34 mouse cellular contexts compared by ENCODE assay signal in the genomic region with DNA sequence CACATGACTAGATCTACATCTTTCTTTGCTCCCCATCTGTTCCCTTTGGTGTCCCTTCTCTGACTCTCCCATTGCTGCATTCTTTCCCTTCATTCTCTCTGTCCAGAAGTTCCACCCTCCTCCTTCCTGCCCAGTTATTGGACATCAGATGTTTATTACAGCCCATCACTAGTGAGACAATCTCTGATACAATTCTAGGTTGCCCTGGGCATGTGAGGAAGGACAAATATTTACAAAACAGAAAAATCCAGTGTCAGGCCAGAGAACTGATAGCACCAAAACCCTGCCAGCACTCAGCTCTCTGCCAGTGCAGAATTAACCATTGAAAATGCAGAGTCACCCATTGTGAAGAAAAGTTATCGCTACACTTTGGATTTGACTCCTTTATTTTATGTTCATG.
"Had no signal": no experiment of that assay in that cellular context is flagged by ENCODE, and none has a peak within 500 bp of the region (broad histone marks: within the 10 kb centered on the region; RNA-seq: fewer than 3 reads in every experiment).

No protein-coding gene starts in this region.

- ATAC-seq: hindbrain, embryonic 16.5 days; hindbrain, postnatal 0 days; inflammation-experienced regulatory T-cells, adult 6 months; intestine, embryonic 15.5 days; intestine, embryonic 16.5 days; intestine, postnatal 0 days had no signal

- H3K27ac ChIP-seq: heart, embryonic 10.5 days; heart, embryonic 13.5 days; heart, embryonic 15.5 days; hindbrain, embryonic 10.5 days; hindbrain, embryonic 12.5 days; hindbrain, embryonic 13.5 days; hindbrain, embryonic 14.5 days; hindbrain, embryonic 15.5 days; hindbrain, postnatal 0 days; intestine, embryonic 15.5 days; kidney, embryonic 15.5 days; kidney, postnatal 0 days; layer of hippocampus, adult 2 months had no signal

- H3K4me1 ChIP-seq: heart, embryonic 10.5 days; heart, embryonic 12.5 days; heart, embryonic 13.5 days; heart, embryonic 15.5 days; hindbrain, embryonic 10.5 days; hindbrain, embryonic 12.5 days; hindbrain, embryonic 13.5 days; hindbrain, embryonic 15.5 days; intestine, embryonic 15.5 days; kidney, embryonic 15.5 days had no signal

- DNase-seq: heart, postnatal 14 days; heart, postnatal 36 days; heart, postnatal 4 days; kidney, adult 11 months; kidney, adult 18-20 months; kidney, adult 2 months; kidney, adult 8-10 months; kidney, adult 9 months; kidney, postnatal 10 days; kidney, postnatal 14 days; kidney, postnatal 25 days; kidney, postnatal 36 days; kidney, postnatal 4 days; layer of hippocampus, adult 9-11 months; layer of hippocampus, postnatal 36 days had no signal

- H3K9ac ChIP-seq: heart, embryonic 12.5 days; heart, embryonic 13.5 days; heart, embryonic 15.5 days; hindbrain, embryonic 12.5 days; hindbrain, embryonic 13.5 days; hindbrain, embryonic 14.5 days; hindbrain, embryonic 15.5 days; intestine, embryonic 15.5 days; kidney, embryonic 15.5 days had no signal

- H3K9me3 ChIP-seq: heart, embryonic 10.5 days; heart, embryonic 12.5 days; heart, embryonic 13.5 days; heart, embryonic 15.5 days; hindbrain, embryonic 10.5 days; hindbrain, embryonic 12.5 days; hindbrain, embryonic 13.5 days; hindbrain, embryonic 15.5 days; intestine, embryonic 15.5 days; kidney, embryonic 15.5 days had no signal

- H3K4me3 ChIP-seq: heart, embryonic 10.5 days; heart, embryonic 12.5 days; heart, embryonic 13.5 days; heart, embryonic 15.5 days; hindbrain, embryonic 10.5 days; hindbrain, embryonic 12.5 days; hindbrain, embryonic 13.5 days; hindbrain, embryonic 15.5 days; intestine, embryonic 15.5 days; kidney, embryonic 15.5 days; layer of hippocampus, adult 2 months had no signal

- H3K4me2 ChIP-seq: heart, embryonic 11.5 days; heart, embryonic 12.5 days; heart, embryonic 13.5 days; heart, embryonic 15.5 days; hindbrain, embryonic 12.5 days; hindbrain, embryonic 13.5 days; hindbrain, embryonic 14.5 days; hindbrain, embryonic 15.5 days; intestine, embryonic 15.5 days; kidney, embryonic 15.5 days had no signal

- H3K27me3 ChIP-seq: heart, embryonic 12.5 days; heart, embryonic 13.5 days; heart, embryonic 15.5 days; hindbrain, embryonic 12.5 days; hindbrain, embryonic 13.5 days; hindbrain, embryonic 15.5 days; intestine, embryonic 15.5 days; kidney, embryonic 15.5 days had no signal

- H3K36me3 ChIP-seq: heart, embryonic 10.5 days; heart, embryonic 12.5 days; heart, embryonic 13.5 days; heart, embryonic 15.5 days; hindbrain, embryonic 10.5 days; hindbrain, embryonic 12.5 days; hindbrain, embryonic 13.5 days; hindbrain, embryonic 15.5 days; intestine, embryonic 15.5 days; kidney, embryonic 15.5 days had no signal
